8 mouse cellular contexts compared by ENCODE assay signal in genomic region chr4:152125161-152126025, GRCm38 (mm10). TPM values are rescaled to one million over a fixed set of nuclear protein-coding genes. Genes with fewer than 3 reads are reported as not detected.
DNase-seq lines count a peak whose midpoint lies in the region; ATAC-seq lines count a peak whose summit lies in the region.

No protein-coding gene starts in this region.

- no peaks in the 10 kb centered on the region for H3K9me3 ChIP-seq in embryonic facial prominence, embryonic 11.5 days (replicated peaks; ENCODE audit: control insufficient read depth, low read length)
- no peaks in the 10 kb centered on the region for H3K9me3 ChIP-seq in heart, embryonic 12.5 days (replicated peaks)
- H3K9me3 ChIP-seq in limb, embryonic 13.5 days = no peaks in the 10 kb centered on the region

- intact Hi-C loops in left cerebral cortex, postnatal 4 days (cut with DNase I) = no loop called here

- H3K9ac ChIP-seq in embryonic facial prominence, embryonic 11.5 days (replicated peaks; ENCODE audit: low read length) = no peak overlapping the region
- H3K9ac ChIP-seq in heart, embryonic 12.5 days = peak overlapping the region; percentile 21
- H3K9ac ChIP-seq in limb, embryonic 13.5 days = no peak overlapping the region

- peak; percentile 40 for DNase-seq in right cerebral cortex, adult 18-20 months
- no peak for DNase-seq in right cerebral cortex, adult 2 months (ENCODE audit: low spot score in 2 of 2)
- DNase-seq in embryonic facial prominence, embryonic 11.5 days (ENCODE audit: low spot score) = no peak
- DNase-seq in left cerebral cortex, postnatal 4 days = no peak
- no peak for DNase-seq in spleen, postnatal 4 days (ENCODE audit: low spot score in 2 of 2)

- no peak for ATAC-seq in embryonic facial prominence, embryonic 11.5 days (replicated peaks; ENCODE audit: insufficient number of reproducible peaks, low FRiP score, low TSS enrichment, low read depth)
- ATAC-seq in heart, embryonic 12.5 days (ENCODE audit: insufficient number of reproducible peaks, low FRiP score) = no peak
- ATAC-seq in limb, embryonic 13.5 days (ENCODE audit: low FRiP score, low read depth) = no peak
- ATAC-seq in monocyte, adult 5-6 weeks (replicated peaks; ENCODE audit: insufficient number of reproducible peaks, low FRiP score, low TSS enrichment, poor library complexity, severe bottlenecking) = 0 out of 2 replicates have a peak, but pooled peaks have one; percentile 7

- peaks cover 26% of the 10 kb centered on the region for H3K4me1 ChIP-seq in embryonic facial prominence, embryonic 11.5 days (ENCODE audit: control insufficient read depth, insufficient read depth, low read length)
- peaks cover 39% of the 10 kb centered on the region for H3K4me1 ChIP-seq in heart, embryonic 12.5 days (replicated peaks)
- peaks cover 30% of the 10 kb centered on the region for H3K4me1 ChIP-seq in limb, embryonic 13.5 days

- H3K4me3 ChIP-seq in embryonic facial prominence, embryonic 11.5 days (ENCODE audit: low read depth, low read length) = peak overlapping the region; percentile 15
- H3K4me3 ChIP-seq in heart, embryonic 12.5 days = peak overlapping the region; percentile 31
- peak overlapping the region; percentile 34 for H3K4me3 ChIP-seq in limb, embryonic 13.5 days

- no peaks in the 10 kb centered on the region for H3K36me3 ChIP-seq in embryonic facial prominence, embryonic 11.5 days (replicated peaks; ENCODE audit: control insufficient read depth, insufficient read depth, low read depth, low read length)
- H3K36me3 ChIP-seq in heart, embryonic 12.5 days = no peaks in the 10 kb centered on the region
- no peaks in the 10 kb centered on the region for H3K36me3 ChIP-seq in limb, embryonic 13.5 days

- H3K4me2 ChIP-seq in embryonic facial prominence, embryonic 11.5 days (ENCODE audit: low read depth, low read length) = peak overlapping the region; percentile 37
- H3K4me2 ChIP-seq in heart, embryonic 12.5 days = peak overlapping the region; percentile 67
- H3K4me2 ChIP-seq in limb, embryonic 13.5 days (replicated peaks) = peak overlapping the region; percentile 56

- peaks cover 94% of the 10 kb centered on the region for H3K27me3 ChIP-seq in embryonic facial prominence, embryonic 11.5 days (ENCODE audit: control insufficient read depth, insufficient read depth, low read length)
- H3K27me3 ChIP-seq in heart, embryonic 12.5 days (replicated peaks) = peaks cover 99% of the 10 kb centered on the region
- H3K27me3 ChIP-seq in limb, embryonic 13.5 days = peaks cover 100% of the 10 kb centered on the region

- no peak overlapping the region for H3K27ac ChIP-seq in embryonic facial prominence, embryonic 11.5 days (replicated peaks; ENCODE audit: low read depth, low read length)
- no peak overlapping the region for H3K27ac ChIP-seq in heart, embryonic 12.5 days (ENCODE audit: poor library complexity, severe bottlenecking)
- H3K27ac ChIP-seq in limb, embryonic 13.5 days = no peak overlapping the region

- 6% methylated on average over 56 of the region's 56 CpGs for WGBS in embryonic facial prominence, embryonic 11.5 days
- WGBS in heart, embryonic 12.5 days = 5% methylated on average over 56 of the region's 56 CpGs
- WGBS in limb, embryonic 13.5 days = 5% methylated on average over 56 of the region's 56 CpGs

RNA-seq across cellular contexts. Expression of gene Tnfrsf25, which starts 9.7 kb away (rescaled TPM):
- polyA plus RNA-seq in embryonic facial prominence, embryonic 11.5 days (2014; fragmentation: Nextera tagmentation; extraction: Ambion mirVana) = 0.21 and 0.75 TPM in 2 replicates
- 0.86 and 1.1 TPM in 2 replicates for polyA plus RNA-seq in heart, embryonic 12.5 days (2016; fragmentation: Nextera tagmentation; extraction: Ambion mirVana)
- polyA plus RNA-seq in limb, embryonic 13.5 days (2015; fragmentation: Nextera tagmentation; extraction: Ambion mirVana) = 0.86 and 1.9 TPM in 2 replicates
- total RNA-seq in monocyte, adult 5-6 weeks (2017) = 1.3 to 4.7 TPM in 2 of 3 replicates, not detected in the other
- total RNA-seq in left cerebral cortex, postnatal 4 days (2021) = 1 to 10 TPM; 2.3 to 2.6 TPM

RNA-seq across cellular contexts. Expression of gene Espn, which starts 26.8 kb away (rescaled TPM):
- 6.2 and 7.3 TPM in 2 replicates for polyA plus RNA-seq in embryonic facial prominence, embryonic 11.5 days (2014; fragmentation: Nextera tagmentation; extraction: Ambion mirVana)
- polyA plus RNA-seq in heart, embryonic 12.5 days (2016; fragmentation: Nextera tagmentation; extraction: Ambion mirVana) = 1.3 and 1.6 TPM in 2 replicates
- polyA plus RNA-seq in limb, embryonic 13.5 days (2015; fragmentation: Nextera tagmentation; extraction: Ambion mirVana) = 0.88 and 1.5 TPM in 2 replicates
- 0.53 to 2.0 TPM (median 0.78 TPM) in 3 replicates for total RNA-seq in monocyte, adult 5-6 weeks (2017)
- under 1 TPM in 1 of 2 experiments, not detected in 1; 0.46 TPM for total RNA-seq in left cerebral cortex, postnatal 4 days (2021)

RNA-seq across cellular contexts. Expression of gene Hes2, which starts 33.3 kb away (rescaled TPM):
- polyA plus RNA-seq in embryonic facial prominence, embryonic 11.5 days (2014; fragmentation: Nextera tagmentation; extraction: Ambion mirVana) = 0.22 and 0.24 TPM in 2 replicates
- polyA plus RNA-seq in heart, embryonic 12.5 days (2016; fragmentation: Nextera tagmentation; extraction: Ambion mirVana) = not detected in 2 replicates
- polyA plus RNA-seq in limb, embryonic 13.5 days (2015; fragmentation: Nextera tagmentation; extraction: Ambion mirVana) = not detected in 2 replicates
- total RNA-seq in monocyte, adult 5-6 weeks (2017) = not detected in 3 replicates
- total RNA-seq in left cerebral cortex, postnatal 4 days (2021) = not detected

RNA-seq across cellular contexts. Expression of gene Acot7, which starts 52.5 kb away (rescaled TPM):
- polyA plus RNA-seq in embryonic facial prominence, embryonic 11.5 days (2014; fragmentation: Nextera tagmentation; extraction: Ambion mirVana) = 47.5 and 54.9 TPM in 2 replicates
- 63.4 and 64.6 TPM in 2 replicates for polyA plus RNA-seq in heart, embryonic 12.5 days (2016; fragmentation: Nextera tagmentation; extraction: Ambion mirVana)
- polyA plus RNA-seq in limb, embryonic 13.5 days (2015; fragmentation: Nextera tagmentation; extraction: Ambion mirVana) = 49.0 and 53.2 TPM in 2 replicates
- 18.1 to 62.4 TPM (median 30.9 TPM) in 3 replicates for total RNA-seq in monocyte, adult 5-6 weeks (2017)
- 100 to 1,000 TPM; 349 to 380 TPM for total RNA-seq in left cerebral cortex, postnatal 4 days (2021)

RNA-seq across cellular contexts. Expression of gene Plekhg5, which starts 53.1 kb away (rescaled TPM):
- 5.3 and 6.8 TPM in 2 replicates for polyA plus RNA-seq in embryonic facial prominence, embryonic 11.5 days (2014; fragmentation: Nextera tagmentation; extraction: Ambion mirVana)
- 13.6 and 14.1 TPM in 2 replicates for polyA plus RNA-seq in heart, embryonic 12.5 days (2016; fragmentation: Nextera tagmentation; extraction: Ambion mirVana)
- polyA plus RNA-seq in limb, embryonic 13.5 days (2015; fragmentation: Nextera tagmentation; extraction: Ambion mirVana) = 17.3 TPM in 2 replicates
- total RNA-seq in monocyte, adult 5-6 weeks (2017) = 2.5 to 8.2 TPM (median 5.6 TPM) in 3 replicates
- total RNA-seq in left cerebral cortex, postnatal 4 days (2021) = 10 to 100 TPM; 21.2 to 25.7 TPM
